Mouse (Mus musculus) olfactory bulb, adult 2 months (tissue): Measurements from ENCODE around the gene Pla2g4f. TPM values are rescaled to one million over a fixed set of nuclear protein-coding genes. Genes with fewer than 3 reads are reported as not detected.

ENCODE experiments used
- H3K27ac ChIP-seq: fragments of 200-500 bp; 2 replicates; pipeline ENCODE4 v1.5.1; 2012; ENCODE audit warnings: low read depth, low read length; ENCODE audit not compliant: insufficient read depth
- H3K4me1 ChIP-seq: fragments of 200-500 bp; 2 replicates; pipeline ENCODE4 v1.6.1; 2012; ENCODE audit warnings: low read length; ENCODE audit not compliant: control insufficient read depth, insufficient read depth
- H3K4me3 ChIP-seq: fragments of 200-500 bp; 2 replicates; pipeline ENCODE4 v1.5.1; 2012; ENCODE audit warnings: mild to moderate bottlenecking, low read depth, low read length, moderate library complexity; ENCODE audit not compliant: insufficient read depth
- CTCF ChIP-seq: fragments of 200-500 bp; IDR thresholded peaks from 2 replicates; pipeline ENCODE4 v1.5.1; 2012; ENCODE audit warnings: low read depth, mild to moderate bottlenecking, low read length, moderate library complexity; ENCODE audit not compliant: insufficient read depth
- POLR2A ChIP-seq: fragments of 200-500 bp; IDR thresholded peaks from 2 replicates; pipeline ENCODE4 v1.6.1; 2012; ENCODE audit warnings: mild to moderate bottlenecking, low read depth, low read length, moderate library complexity; ENCODE audit not compliant: insufficient read depth
- WGBS: fragments of 180-500 bp; shearing (Covaris S2); methylation state at CpG from one replicate; pipeline ENCODE4 v1.1.7; 2018; 5-methylcytosine and 5-hydroxymethylcytosine counted together
- polyA plus RNA-seq: library from polyadenylated mRNA; stranded (reverse); fragments of >200 nt; gene quantifications from 2 replicates; pipeline ENCODE4 v1.2.4, GENCODE M21; 2012; ENCODE audit warnings: low replicate concordance; ENCODE audit not compliant: missing spikeins, insufficient read depth, insufficient read length

Pla2g4f gene
- polyA plus RNA-seq, 1 experiment, result not detected

- no peak overlapping the region for H3K4me3 ChIP-seq
- 79% methylated on average over 7 of the region's 7 CpGs for WGBS
- H3K27ac ChIP-seq, result no peak overlapping the region
- H3K4me1 ChIP-seq, result no peaks in the 10 kb centered on the region
- TF ChIP-seq POLR2A (no peak), CTCF (no peak)
Measured at GRCm38 (mm10) chr2:120312276-120312825, 1.6 kb downstream of the Pla2g4f start.

GRCm38 (mm10) chr2:120304113-120304512, 9.9 kb downstream of the Pla2g4f start:
- Histone ChIP-seq H3K27ac (no peak overlapping the region), H3K4me1 (no peaks in the 10 kb centered on the region), H3K4me3 (no peak overlapping the region)
- TF ChIP-seq POLR2A (no peak), CTCF (no peak)
- WGBS, result 30% methylated on average over 3 of the region's 3 CpGs

- H3K27ac ChIP-seq, result no peak overlapping the region
- H3K4me3 ChIP-seq, result no peak overlapping the region
- TF ChIP-seq POLR2A, result no peak
- TF ChIP-seq CTCF, result no peak
- no peaks in the 10 kb centered on the region for H3K4me1 ChIP-seq
- 92% methylated on average over 6 of the region's 6 CpGs for whole genome bisulfite sequencing
Measured at GRCm38 (mm10) chr2:120301076-120301475, 12.9 kb downstream of the Pla2g4f start.

GRCm38 (mm10) chr2:120299866-120300265, 14.1 kb downstream of the Pla2g4f start:
- H3K4me1 ChIP-seq, result no peaks in the 10 kb centered on the region
- 85% methylated on average over 4 of the region's 4 CpGs for WGBS
- H3K4me3 ChIP-seq, result no peak overlapping the region
- TF ChIP-seq CTCF, result no peak
- no peak for TF ChIP-seq POLR2A
- H3K27ac ChIP-seq, result no peak overlapping the region

GRCm38 (mm10) chr2:120296160-120296559, 17.8 kb downstream of the Pla2g4f start:
- Histone ChIP-seq H3K4me3 (no peak overlapping the region), H3K27ac (no peak overlapping the region), H3K4me1 (no peaks in the 10 kb centered on the region)
- WGBS, result 14% methylated on average over 2 of the region's 2 CpGs
- no peak for TF ChIP-seq POLR2A
- TF ChIP-seq CTCF, result no peak

- TF ChIP-seq CTCF (no peak), POLR2A (no peak)
- 86% methylated on average over 8 of the region's 9 CpGs for WGBS
- Histone ChIP-seq H3K4me1 (no peaks in the 10 kb centered on the region), H3K27ac (no peak overlapping the region), H3K4me3 (no peak overlapping the region)
Measured at GRCm38 (mm10) chr2:120291471-120292078, 22.4 kb downstream of the Pla2g4f start.

GRCm38 (mm10) chr2:120288995-120289394, 25.0 kb downstream of the Pla2g4f start, which contains the start of gene Pla2g4d:
TSS of gene Pla2g4d (minus strand) at chr2:120289197.
- 69% methylated on average over 5 of the region's 5 CpGs for WGBS
- Histone ChIP-seq H3K4me3 (no peak within 1 kb of the TSS), H3K4me1 (no peaks in the 10 kb centered on the region), H3K27ac (no peak within 1 kb of the TSS)
- TF ChIP-seq CTCF (no peak), POLR2A (no peak)

GRCm38 (mm10) chr2:120288401-120288800, 25.6 kb downstream of the Pla2g4f start:
- Histone ChIP-seq H3K4me3 (no peak overlapping the region), H3K27ac (no peak overlapping the region), H3K4me1 (no peaks in the 10 kb centered on the region)
- TF ChIP-seq POLR2A, result no peak
- TF ChIP-seq CTCF, result no peak
- 89% methylated on average over 3 of the region's 3 CpGs for WGBS

- TF ChIP-seq POLR2A, result no peak
- TF ChIP-seq CTCF, result no peak
- Histone ChIP-seq H3K4me1 (no peaks in the 10 kb centered on the region), H3K4me3 (no peak overlapping the region), H3K27ac (no peak overlapping the region)
- 78% methylated on average over 4 of the region's 4 CpGs for WGBS
Measured at GRCm38 (mm10) chr2:120285639-120286038, 28.3 kb downstream of the Pla2g4f start.
